Mouse (Mus musculus) cortical plate, adult 2 months (tissue): ENCODE measurements around the gene Il17f.

ENCODE experiments used
- CTCF ChIP-seq: fragments of 200-500 bp; IDR thresholded peaks from 2 replicates; pipeline ENCODE4 v1.5.1; 2011; ENCODE audit warnings: mild to moderate bottlenecking, control low read depth, low read length; ENCODE audit not compliant: insufficient read depth; ENCODE audit errors: extremely low read depth
- POLR2A ChIP-seq: fragments of 200-500 bp; IDR thresholded peaks from 2 replicates; pipeline ENCODE4 v1.6.1; 2011; ENCODE audit warnings: mild to moderate bottlenecking, low read length, control low read depth; ENCODE audit not compliant: insufficient read depth; ENCODE audit errors: extremely low read depth

DNA sequence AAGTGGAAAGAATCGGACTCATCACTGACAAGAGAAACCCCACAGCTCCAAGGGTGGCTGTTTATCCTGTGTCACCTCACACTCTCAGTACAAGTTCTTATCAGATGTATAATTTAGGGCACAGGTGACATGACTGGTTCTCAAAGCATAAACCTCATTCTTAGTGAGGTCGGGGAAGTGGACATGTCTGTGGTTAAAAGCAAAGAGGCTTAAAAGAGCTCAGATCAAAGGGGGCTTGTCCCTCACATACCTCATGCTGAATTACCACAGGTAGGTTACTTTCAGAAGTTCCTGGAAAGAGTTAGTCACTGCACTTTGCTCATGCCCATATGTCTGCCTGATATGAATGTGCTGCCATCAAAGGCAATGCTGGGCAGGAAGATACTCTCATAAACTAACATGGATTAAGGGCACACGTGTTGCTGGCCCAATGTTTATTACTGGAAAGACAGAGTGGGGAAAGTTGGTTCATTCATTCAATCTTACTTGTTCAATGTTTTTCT, 49.9 kb downstream of the Il17f start:
- TF ChIP-seq CTCF (no peak), POLR2A (no peak)
